Mouse (Mus musculus) lung, embryonic 14.5 days (tissue): ENCODE results near the gene Rbm28. TPM values are rescaled to one million over a fixed set of nuclear protein-coding genes. Genes with fewer than 3 reads are reported as not detected.
"Not testable (repeated sequence)": the region's sequence is repeated elsewhere in the genome, so short reads cannot be mapped to it uniquely, and the experiment has no call there.

ENCODE experiments used
- ATAC-seq: fragments of 200-750 bp; cut with Nextera tagmentation; 2 replicates; pipeline ENCODE4 v1.8.0; 2017; ENCODE audit warnings: mild to moderate bottlenecking, moderate TSS enrichment, moderate library complexity; ENCODE audit not compliant: insufficient read depth
- DNase-seq: peaks from one replicate; pipeline ENCODE4 v3.0.0-alpha.2; 2015
- H3K27ac ChIP-seq: fragments of 300-500 bp; sonication (generic); 2 replicates; pipeline ENCODE4 v1.5.1; 2014; ENCODE audit warnings: low read depth, mild to moderate bottlenecking, moderate library complexity
- H3K27me3 ChIP-seq: fragments of 300-500 bp; sonication (generic); 2 replicates; pipeline ENCODE4 v1.6.1; 2014; ENCODE audit warnings: low read length, control low read depth; ENCODE audit not compliant: insufficient read depth
- H3K36me3 ChIP-seq: fragments of 300-500 bp; sonication (generic); 2 replicates; pipeline ENCODE4 v1.6.1; 2014; ENCODE audit warnings: control low read depth; ENCODE audit not compliant: insufficient read depth
- H3K4me1 ChIP-seq: fragments of 300-500 bp; sonication (generic); 2 replicates; pipeline ENCODE4 v1.6.1; 2014; ENCODE audit warnings: antibody characterized with exemption, control low read depth; ENCODE audit not compliant: insufficient read depth
- H3K4me2 ChIP-seq: fragments of 300-500 bp; sonication (generic); 2 replicates; pipeline ENCODE4 v1.6.1; 2014; ENCODE audit warnings: mild to moderate bottlenecking
- H3K4me3 ChIP-seq: fragments of 300-500 bp; sonication (generic); 2 replicates; pipeline ENCODE4 v1.5.1; 2014; ENCODE audit warnings: low read depth, low read length
- H3K9ac ChIP-seq: fragments of 300-500 bp; sonication (generic); 2 replicates; pipeline ENCODE4 v1.6.1; 2014
- H3K9me3 ChIP-seq: fragments of 300-500 bp; sonication (generic); 2 replicates; pipeline ENCODE4 v1.6.1; 2016; ENCODE audit warnings: low read depth, low read length, control low read depth
- CTCF ChIP-seq: IDR thresholded peaks from 2 replicates; pipeline ENCODE4 v1.5.1; 2016; ENCODE audit warnings: antibody characterized with exemption, low read depth
- WGBS: fragments of 180-500 bp; shearing (Covaris S2); extraction: QIAGEN DNeasy Blood & Tissue Kit; methylation state at CpG from one replicate; pipeline ENCODE4 v1.1.7; 2014; 5-methylcytosine and 5-hydroxymethylcytosine counted together
- polyA plus RNA-seq: library from polyadenylated mRNA; unstranded; fragments of >200 nt; fragmentation: Nextera tagmentation; extraction: Ambion mirVana; gene quantifications from 2 replicates; pipeline ENCODE4 v1.2.1, GENCODE M21; 2014

The Rbm28 gene
- polyA plus RNA-seq, 1 experiment from 2014 or later, result 55.1 TPM

- DNase-seq (no peak), ATAC-seq (no peak)
- no peaks in the 10 kb centered on the region for H3K36me3 ChIP-seq
- no peak overlapping the region for H3K9ac ChIP-seq
- no peak overlapping the region for H3K4me2 ChIP-seq
- no peak overlapping the region for H3K4me3 ChIP-seq
- peaks cover 65% of the 10 kb centered on the region for H3K27me3 ChIP-seq
- peaks cover 5% of the 10 kb centered on the region; the same call in 1 of the 2 replicates for H3K4me1 ChIP-seq
- H3K9me3 ChIP-seq, result no peaks in the 10 kb centered on the region
- TF ChIP-seq CTCF, result no peak
- WGBS, result 7% methylated on average over 7 of the region's 7 CpGs
- H3K27ac ChIP-seq, result no peak overlapping the region
Measured at GRCm38 (mm10) chr6:29174368-29174767, 9.6 kb upstream of the Rbm28 start.

DNA sequence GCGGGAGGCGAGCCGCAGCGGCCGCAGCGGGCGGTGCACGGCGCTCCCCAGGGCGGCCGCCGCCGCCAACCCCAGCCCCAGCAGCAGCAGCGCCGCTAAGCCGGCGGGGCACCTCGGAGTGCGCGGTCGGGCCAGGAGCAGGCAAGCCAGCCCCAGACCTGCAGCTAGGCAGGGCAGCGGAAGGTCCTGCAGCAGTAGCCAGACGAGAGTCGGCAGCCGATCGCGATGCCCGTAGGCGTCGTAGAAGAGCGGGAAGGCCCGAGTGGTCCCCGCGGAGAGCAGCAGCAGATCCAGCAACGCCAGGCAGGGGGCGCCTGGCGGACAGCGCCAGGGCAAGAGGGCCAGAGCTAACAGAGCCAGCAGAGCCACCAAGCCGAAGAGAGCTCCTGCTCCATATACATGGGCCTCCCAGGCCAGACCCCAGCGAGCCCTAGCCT is 6.2 kb upstream of the Rbm28 start:
- peak overlapping the region; percentile 53 for H3K9ac ChIP-seq
- H3K9me3 ChIP-seq, result no peaks in the 10 kb centered on the region
- H3K4me1 ChIP-seq, result peaks cover 5% of the 10 kb centered on the region; the same call in 1 of the 2 replicates
- TF ChIP-seq CTCF, result peak; percentile 94
- peaks cover 74% of the 10 kb centered on the region for H3K27me3 ChIP-seq
- under 1% methylated on average over 40 of the region's 40 CpGs for WGBS
- H3K4me2 ChIP-seq, result peak overlapping the region; percentile 99
- H3K27ac ChIP-seq, result no peak overlapping the region
- no peaks in the 10 kb centered on the region for H3K36me3 ChIP-seq
- peak overlapping the region; percentile 51 for H3K4me3 ChIP-seq
- peak; percentile 87 for ATAC-seq
- peak; percentile 92 for DNase-seq

- H3K9me3 ChIP-seq, result no peaks in the 10 kb centered on the region
- H3K4me3 ChIP-seq, result peak overlapping the region; percentile 51
- WGBS, result under 1% methylated on average over 62 of the region's 63 CpGs
- H3K27me3 ChIP-seq, result peaks cover 74% of the 10 kb centered on the region
- ATAC-seq (peak; percentile 36), DNase-seq (peak; percentile 63)
- H3K4me1 ChIP-seq, result peaks cover 5% of the 10 kb centered on the region; the same call in 1 of the 2 replicates
- no peaks in the 10 kb centered on the region for H3K36me3 ChIP-seq
- H3K9ac ChIP-seq, result peak overlapping the region; percentile 53
- peak overlapping the region; percentile 99 for H3K4me2 ChIP-seq
- no peak for TF ChIP-seq CTCF
- H3K27ac ChIP-seq, result no peak overlapping the region
Measured at GRCm38 (mm10) chr6:29170063-29170921, 5.5 kb upstream of the Rbm28 start.

DNA sequence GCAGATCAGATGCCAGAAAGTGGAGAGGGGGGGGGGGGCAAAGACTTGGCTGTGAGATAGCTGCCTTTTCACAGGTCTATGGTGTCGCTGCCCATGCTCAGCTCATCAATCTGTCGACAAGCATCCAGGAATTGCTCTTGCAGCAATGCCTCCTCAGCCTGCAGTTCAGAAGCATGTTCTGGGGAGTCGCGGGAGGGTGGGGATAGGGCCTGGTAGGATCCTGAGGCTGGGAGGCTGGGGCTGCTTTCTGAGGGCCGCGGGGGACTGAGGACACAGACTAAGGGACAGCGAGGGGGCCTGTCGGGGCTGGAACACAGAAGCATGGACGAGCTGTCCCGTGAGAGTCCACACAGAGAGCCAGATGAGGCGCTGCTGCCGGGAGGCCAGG is 4.9 kb upstream of the Rbm28 start:
- 4% methylated on average over 12 of the region's 12 CpGs for WGBS
- Histone ChIP-seq H3K4me2 (peak overlapping the region; percentile 99), H3K9ac (no peak overlapping the region)

DNA sequence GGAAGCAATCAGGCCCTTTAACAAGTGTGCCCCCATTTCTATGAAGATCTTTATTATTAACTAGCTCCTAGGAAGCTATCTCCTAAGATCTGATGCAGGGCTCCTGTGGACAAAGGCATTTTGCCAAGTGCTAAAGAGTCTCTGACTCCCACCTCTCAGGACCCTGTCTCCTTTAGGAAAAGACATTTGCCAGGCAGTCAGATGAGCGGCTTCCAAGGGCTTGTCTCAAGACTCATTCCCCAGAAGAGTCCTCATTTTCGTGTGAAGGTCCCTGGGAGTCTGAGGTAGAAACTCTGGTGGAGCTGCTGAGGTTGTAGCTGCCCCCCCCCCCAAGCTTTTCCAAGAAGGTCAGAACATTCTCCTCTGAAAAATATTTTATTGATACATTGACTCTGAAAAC is 4.1 kb upstream of the Rbm28 start:
- DNase-seq (no peak), ATAC-seq (no peak)
- peaks cover 5% of the 10 kb centered on the region for H3K4me1 ChIP-seq
- no peaks in the 10 kb centered on the region for H3K9me3 ChIP-seq
- no peak overlapping the region for H3K27ac ChIP-seq
- H3K27me3 ChIP-seq, result peaks cover 68% of the 10 kb centered on the region
- no peak overlapping the region for H3K9ac ChIP-seq
- 46% methylated on average over 2 of the region's 2 CpGs for WGBS
- H3K4me3 ChIP-seq, result no peak overlapping the region
- no peak overlapping the region for H3K4me2 ChIP-seq
- TF ChIP-seq CTCF, result no peak
- H3K36me3 ChIP-seq, result no peaks in the 10 kb centered on the region

More for the DNA sequence above, 4.9 kb upstream of the Rbm28 start:
- Histone ChIP-seq H3K27me3 (peaks cover 74% of the 10 kb centered on the region), H3K4me1 (peaks cover 5% of the 10 kb centered on the region; the same call in 1 of the 2 replicates), H3K9me3 (no peaks in the 10 kb centered on the region), H3K27ac (no peak overlapping the region), H3K36me3 (no peaks in the 10 kb centered on the region), H3K4me3 (peak overlapping the region; percentile 51)
- DNase-seq (peak; percentile 14), ATAC-seq (0 out of 2 replicates have a peak, but pooled peaks have one; percentile 2)
- TF ChIP-seq CTCF, result no peak

GRCm38 (mm10) chr6:29166196-29166595 is 1.4 kb upstream of the Rbm28 start:
- no peak for ATAC-seq
- 4% methylated on average over 1 of the region's 1 CpGs for WGBS
- Histone ChIP-seq H3K27ac (no peak overlapping the region), H3K9me3 (no peaks in the 10 kb centered on the region), H3K4me3 (no peak overlapping the region), H3K36me3 (no peaks in the 10 kb centered on the region), H3K27me3 (peaks cover 44% of the 10 kb centered on the region), H3K9ac (no peak overlapping the region), H3K4me2 (no peak overlapping the region), H3K4me1 (peaks cover 11% of the 10 kb centered on the region)
- TF ChIP-seq CTCF, result peak; percentile 70
- DNase-seq, result peak; percentile 85

DNA sequence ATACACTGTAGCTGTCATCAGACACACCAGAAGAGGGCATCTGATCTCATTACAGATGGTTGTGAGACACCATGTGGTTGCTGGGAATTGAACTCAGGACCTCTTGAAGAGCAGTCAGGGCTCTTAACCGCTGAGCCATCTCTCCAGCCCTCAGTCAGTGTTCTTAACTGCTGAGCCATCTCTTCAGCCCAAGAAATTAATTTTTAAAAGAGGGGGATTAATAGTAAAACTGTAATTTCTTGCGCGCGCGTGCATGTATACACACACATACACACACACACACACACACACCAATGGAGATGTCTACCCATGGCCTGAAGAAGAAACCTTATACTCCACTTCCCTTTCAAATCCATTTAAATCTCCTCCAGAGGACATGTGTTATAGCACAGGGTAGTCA is 3.5 kb downstream of the Rbm28 start:
- 95% methylated on average over 5 of the region's 5 CpGs for WGBS
- H3K36me3 ChIP-seq, result peaks cover 35% of the 10 kb centered on the region
- H3K9ac ChIP-seq, H3K27ac ChIP-seq, ATAC-seq, H3K27me3 ChIP-seq, DNase-seq, H3K4me1 ChIP-seq, H3K4me2 ChIP-seq, H3K4me3 ChIP-seq, H3K9me3 ChIP-seq: not testable (repeated sequence)
